Mouse (Mus musculus): Measurements from ENCODE around the gene Olfr128.
"Not testable (repeated sequence)": the region's sequence is repeated elsewhere in the genome, so short reads cannot be mapped to it uniquely, and the experiment has no call there.

Olfr128 gene

GRCm38 (mm10) chr17:37920248-37920647 is at the start of gene Olfr128:
Olfr128 (plus strand) TSS chr17:37920548.
- in situ Hi-C loops (cut with MboI; ENCODE audit: unreplicated experiment in 2 of 2) = no loop called here

GRCm38 (mm10) chr17:37873830-37874229 is 46.5 kb upstream of the Olfr128 start:
- in situ Hi-C loops (cut with MboI; ENCODE audit: unreplicated experiment in 2 of 2) = no loop called here

- in situ Hi-C loops (cut with MboI; ENCODE audit: unreplicated experiment in 2 of 2) = no loop called here
Measured at GRCm38 (mm10) chr17:37900137-37900536, 20.2 kb upstream of the Olfr128 start, which contains the start of gene Olfr127. Olfr127 (plus strand) TSS chr17:37900437.

GRCm38 (mm10) chr17:37906821-37907220 is 13.5 kb upstream of the Olfr128 start:
- in situ Hi-C loops (cut with MboI; ENCODE audit: unreplicated experiment in 2 of 2) = not testable (repeated sequence)

GRCm38 (mm10) chr17:37952979-37953378 is 32.6 kb downstream of the Olfr128 start, which contains the start of gene Olfr761:
Olfr761 (minus strand) TSS chr17:37953079.
- in situ Hi-C loops (cut with MboI; ENCODE audit: unreplicated experiment in 2 of 2) = no loop called here

- in situ Hi-C loops (cut with MboI; ENCODE audit: unreplicated experiment in 2 of 2) = no loop called here
Measured at GRCm38 (mm10) chr17:37973591-37973990, 53.2 kb downstream of the Olfr128 start.
